Mouse (Mus musculus) cerebellum, adult 2 months (tissue): Measurements from ENCODE around the gene Afap1. TPM values are rescaled to one million over a fixed set of nuclear protein-coding genes. Genes with fewer than 3 reads are reported as not detected.

Source experiments
- DNase-seq, 2 experiments: peaks; one replicate each; pipeline ENCODE4 v3.0.0; 2021
- H3K27ac ChIP-seq: fragments of 200-500 bp; 2 replicates; pipeline ENCODE4 v1.5.1; 2012; ENCODE audit warnings: low read length, control low read depth, inconsistent platforms; ENCODE audit not compliant: insufficient read depth
- H3K27me3 ChIP-seq: fragments of 200-500 bp; 2 replicates; pipeline ENCODE4 v1.6.1; 2012; ENCODE audit warnings: inconsistent platforms, mild to moderate bottlenecking, low read length, moderate library complexity; ENCODE audit not compliant: control insufficient read depth, insufficient read depth
- H3K4me1 ChIP-seq: fragments of 200-500 bp; 2 replicates; pipeline ENCODE4 v1.6.1; 2011; ENCODE audit warnings: low read length; ENCODE audit not compliant: control insufficient read depth, insufficient read depth
- H3K4me3 ChIP-seq: fragments of 200-500 bp; replicated peaks from 2 replicates; pipeline ENCODE3; 2011; ENCODE audit warnings: mild to moderate bottlenecking, low read depth, low read length, control low read depth; ENCODE audit not compliant: insufficient read depth
- CTCF ChIP-seq: fragments of 200-500 bp; IDR thresholded peaks from 2 replicates; pipeline ENCODE4 v1.5.1; 2011; ENCODE audit warnings: low read depth, mild to moderate bottlenecking, control low read depth, low read length, moderate library complexity, borderline replicate concordance; ENCODE audit not compliant: insufficient read depth
- POLR2A ChIP-seq: fragments of 200-500 bp; IDR thresholded peaks from 2 replicates; pipeline ENCODE4 v1.6.1; 2011; ENCODE audit warnings: low read length, control low read depth, borderline replicate concordance; ENCODE audit not compliant: insufficient read depth
- WGBS: fragments of 180-500 bp; shearing (Covaris S2); methylation state at CpG from one replicate; pipeline ENCODE4 v1.1.7; 2018; 5-methylcytosine and 5-hydroxymethylcytosine counted together
- polyA plus RNA-seq: library from polyadenylated mRNA; depleted of rRNA; stranded (reverse); fragments of >200 nt; gene quantifications from 2 replicates; pipeline ENCODE4 v1.2.3, GENCODE M21; 2012

Afap1 gene
- polyA plus RNA-seq, 1 experiment: 13.6 TPM

DNA sequence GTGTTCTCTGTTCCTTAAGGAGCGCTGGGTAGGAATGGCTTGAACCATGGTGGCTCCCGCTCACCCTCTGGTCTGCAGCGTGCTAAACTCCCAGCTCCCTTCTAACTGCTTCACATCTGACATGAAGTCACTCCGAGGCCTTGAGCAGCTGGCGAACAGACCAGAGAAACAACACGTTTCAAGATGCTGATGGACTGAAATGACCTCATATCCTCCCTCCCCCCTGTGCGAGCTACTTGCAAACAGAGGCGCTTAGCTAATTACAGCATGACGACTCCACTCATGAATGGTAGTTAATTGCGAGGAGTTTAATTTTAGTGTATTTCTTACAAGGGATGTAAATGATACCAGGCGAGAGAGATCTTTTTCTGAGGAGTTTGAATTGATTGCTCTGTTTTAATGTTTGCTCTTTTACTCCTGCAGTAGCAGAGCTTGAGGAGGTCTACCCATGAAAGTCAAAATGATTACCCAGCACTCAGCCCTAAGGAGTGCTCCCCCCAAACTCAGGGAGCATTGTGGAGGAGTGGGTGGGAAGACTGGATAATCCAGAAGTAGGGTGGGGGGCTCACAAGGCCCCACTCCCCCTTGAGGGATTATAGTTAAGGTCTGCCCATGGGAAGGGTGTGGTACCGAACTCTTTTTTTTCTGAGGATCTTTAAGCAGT, 61.1 kb downstream of the Afap1 start:
- Histone ChIP-seq H3K4me1 (peaks cover 4% of the 10 kb centered on the region; the same call in 1 of the 2 replicates), H3K27me3 (no peaks in the 10 kb centered on the region), H3K4me3 (no peak overlapping the region), H3K27ac (no peak overlapping the region)
- DNase-seq: no peak
- TF ChIP-seq POLR2A: no peak
- TF ChIP-seq CTCF: no peak
- whole genome bisulfite sequencing: 78% methylated on average over 12 of the region's 12 CpGs

DNA sequence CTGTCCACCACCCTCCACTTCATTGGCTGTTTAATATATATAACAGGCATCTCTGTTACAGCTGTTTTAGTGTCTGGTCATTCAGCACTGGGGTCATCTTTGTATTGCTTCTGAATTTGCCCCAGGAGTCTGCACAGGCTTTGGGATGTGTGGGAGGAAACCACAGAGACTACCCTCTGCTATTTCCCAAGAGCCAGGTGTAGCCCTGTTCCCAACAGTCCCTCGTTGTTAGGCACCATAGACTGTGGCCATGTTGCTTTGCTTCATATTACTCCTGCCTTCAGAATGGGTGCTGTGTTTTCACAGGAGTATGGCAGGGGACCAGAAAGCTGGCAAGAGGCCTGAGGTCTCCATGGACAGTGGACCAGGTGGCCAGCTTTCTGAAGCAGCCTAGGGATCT, 63.1 kb downstream of the Afap1 start:
- no peak for TF ChIP-seq POLR2A
- no peak for TF ChIP-seq CTCF
- no peak for DNase-seq
- Histone ChIP-seq H3K27ac (no peak overlapping the region), H3K4me3 (no peak overlapping the region), H3K4me1 (peaks cover 4% of the 10 kb centered on the region; the same call in 1 of the 2 replicates), H3K27me3 (no peaks in the 10 kb centered on the region)
- 74% methylated on average over 1 of the region's 1 CpGs for WGBS

GRCm38 (mm10) chr5:35958681-35959080, 65.6 kb downstream of the Afap1 start:
- no peak overlapping the region for H3K27ac ChIP-seq
- no peak for DNase-seq
- TF ChIP-seq CTCF (peak; percentile 8; the same call in 1 of the 2 replicates), POLR2A (no peak)
- no peak overlapping the region for H3K4me3 ChIP-seq
- 60% methylated on average over 2 of the region's 2 CpGs for WGBS
- peaks cover 4% of the 10 kb centered on the region; the same call in 1 of the 2 replicates for H3K4me1 ChIP-seq
- H3K27me3 ChIP-seq: no peaks in the 10 kb centered on the region

DNA sequence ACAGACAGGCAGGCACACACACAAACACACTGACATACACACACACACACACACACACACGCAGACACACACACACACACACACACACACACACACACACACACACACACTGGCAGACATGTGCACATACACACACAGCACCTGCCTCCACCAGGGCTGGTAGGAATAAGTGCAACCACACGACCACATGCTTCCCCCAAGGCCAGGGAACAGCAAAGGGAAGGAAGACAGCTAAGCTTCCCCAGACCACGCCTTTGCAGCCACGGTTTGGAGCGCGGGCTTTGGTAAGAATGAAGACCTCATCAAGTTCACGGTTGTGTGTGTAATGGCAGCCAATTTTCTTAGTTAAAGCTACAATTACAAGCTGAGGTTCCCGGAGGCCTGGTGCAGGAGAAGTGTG, 67.0 kb downstream of the Afap1 start:
- H3K27me3 ChIP-seq: no peaks in the 10 kb centered on the region
- TF ChIP-seq POLR2A (no peak), CTCF (no peak)
- DNase-seq: no peak
- WGBS: 77% methylated on average over 8 of the region's 8 CpGs
- no peak overlapping the region for H3K4me3 ChIP-seq
- no peak overlapping the region for H3K27ac ChIP-seq
- peaks cover 4% of the 10 kb centered on the region; the same call in 1 of the 2 replicates for H3K4me1 ChIP-seq

GRCm38 (mm10) chr5:35961271-35961670, 68.2 kb downstream of the Afap1 start:
- Histone ChIP-seq H3K27ac (no peak overlapping the region), H3K4me3 (no peak overlapping the region), H3K4me1 (peaks cover 4% of the 10 kb centered on the region; the same call in 1 of the 2 replicates), H3K27me3 (no peaks in the 10 kb centered on the region)
- no peak for DNase-seq
- no peak for TF ChIP-seq CTCF
- no peak for TF ChIP-seq POLR2A
- 68% methylated on average over 8 of the region's 8 CpGs for WGBS

DNA sequence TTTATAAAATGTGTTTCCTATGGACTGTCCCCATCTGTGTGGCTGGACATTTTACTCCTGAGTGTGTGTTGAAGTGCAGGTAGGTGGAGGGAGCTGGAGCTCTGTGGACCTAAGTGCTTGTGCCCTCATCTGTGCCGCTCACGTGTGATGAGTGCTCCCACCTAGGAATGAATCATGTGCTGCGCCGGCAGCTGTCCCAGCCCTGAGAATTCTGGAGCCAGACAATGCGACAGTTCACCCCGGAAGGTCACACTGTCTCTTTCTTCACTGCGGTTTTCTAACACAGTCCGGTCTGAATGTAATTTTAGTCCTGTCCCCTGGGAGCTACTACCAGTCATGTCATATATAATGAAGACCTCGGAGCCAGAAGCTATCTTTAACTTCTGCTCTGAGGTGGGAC, 70.5 kb downstream of the Afap1 start:
- WGBS: 84% methylated on average over 9 of the region's 9 CpGs
- no peak for DNase-seq
- H3K4me3 ChIP-seq: no peak overlapping the region
- no peaks in the 10 kb centered on the region for H3K4me1 ChIP-seq
- TF ChIP-seq POLR2A (no peak), CTCF (no peak)
- no peak overlapping the region for H3K27ac ChIP-seq
- no peaks in the 10 kb centered on the region for H3K27me3 ChIP-seq

DNA sequence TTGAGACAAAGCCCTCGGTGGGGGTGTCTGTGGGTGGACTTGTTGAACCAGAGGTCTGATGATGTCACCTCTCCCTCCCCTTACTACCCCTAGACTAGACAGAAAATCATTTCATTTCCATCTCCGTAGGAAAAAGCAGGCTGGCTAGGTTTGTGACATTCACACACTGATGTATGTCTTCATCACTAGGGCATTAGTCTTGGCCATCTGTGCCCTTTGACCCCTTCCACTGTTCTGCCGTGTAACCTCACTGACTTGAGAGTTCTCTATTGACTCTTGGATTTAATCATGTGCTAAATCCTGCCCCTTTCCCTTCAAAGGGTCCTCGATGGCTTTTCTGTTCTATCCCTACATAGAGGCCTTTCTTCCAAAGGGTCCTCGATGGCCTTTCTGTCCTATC, 71.9 kb downstream of the Afap1 start:
- no peak for DNase-seq
- TF ChIP-seq CTCF (no peak), POLR2A (no peak)
- no peaks in the 10 kb centered on the region for H3K27me3 ChIP-seq
- no peak overlapping the region for H3K4me3 ChIP-seq
- no peaks in the 10 kb centered on the region for H3K4me1 ChIP-seq
- 50% methylated on average over 5 of the region's 5 CpGs for WGBS
- no peak overlapping the region for H3K27ac ChIP-seq

- Histone ChIP-seq H3K4me1 (no peaks in the 10 kb centered on the region), H3K4me3 (no peak overlapping the region), H3K27ac (no peak overlapping the region), H3K27me3 (no peaks in the 10 kb centered on the region)
- TF ChIP-seq CTCF (no peak), POLR2A (no peak)
- 73% methylated on average over 3 of the region's 3 CpGs for WGBS
- DNase-seq: no peak
Measured at GRCm38 (mm10) chr5:35969857-35970256, 76.7 kb downstream of the Afap1 start.
